Mouse (Mus musculus) erythroblast, embryonic 14.5 days (primary cell): ENCODE results near the gene Drg2.

Experiments
- GATA1 ChIP-seq: IDR thresholded peaks from 2 replicates; pipeline ENCODE4 v1.6.1; 2012; ENCODE audit warnings: low read length, inconsistent platforms, mixed read lengths
- TAL1 ChIP-seq: IDR thresholded peaks from 3 replicates; pipeline ENCODE4 v1.6.1; 2012; ENCODE audit warnings: low read length, inconsistent platforms, mixed read lengths

- no peak for TF ChIP-seq TAL1
- no peak for TF ChIP-seq GATA1
Measured at GRCm38 (mm10) chr11:60454745-60455087, 325 bp downstream of the Drg2 start.
